Mouse (Mus musculus) kidney, embryonic 14.5 days (tissue): ENCODE measurements at regions not wholly inside any gene's neighbourhood (a gene's known extent, or its start where the extent isn't known, plus 50 kb on each side); places are given as distances from the start of the nearest gene placed in this dataset.

Source experiments
- ATAC-seq: fragments of 200-750 bp; cut with Nextera tagmentation; 2 replicates; pipeline ENCODE4 v1.8.0; 2017; ENCODE audit warnings: moderate number of reproducible peaks, mild to moderate bottlenecking, moderate TSS enrichment, moderate library complexity; ENCODE audit not compliant: low FRiP score, low TSS enrichment
- H3K27ac ChIP-seq: fragments of 300-500 bp; sonication (generic); 2 replicates; pipeline ENCODE4 v1.5.1; 2014; ENCODE audit warnings: low read depth, mild to moderate bottlenecking, low read length, moderate library complexity, mixed read lengths
- H3K27me3 ChIP-seq: fragments of 300-500 bp; sonication (generic); 2 replicates; pipeline ENCODE4 v1.6.1; 2014; ENCODE audit warnings: mild to moderate bottlenecking, low read length; ENCODE audit not compliant: control insufficient read depth, insufficient read depth
- H3K36me3 ChIP-seq: fragments of 300-500 bp; sonication (generic); 2 replicates; pipeline ENCODE4 v1.6.1; 2014; ENCODE audit warnings: low read length, mixed read lengths; ENCODE audit not compliant: control insufficient read depth, insufficient read depth
- H3K4me1 ChIP-seq: fragments of 300-500 bp; sonication (generic); 2 replicates; pipeline ENCODE4 v1.6.1; 2014; ENCODE audit warnings: low read length, mixed read lengths; ENCODE audit not compliant: control insufficient read depth, insufficient read depth
- H3K4me2 ChIP-seq: fragments of 300-500 bp; sonication (generic); replicated peaks from 2 replicates; pipeline ENCODE4 v1.6.1; 2014; ENCODE audit warnings: low read depth, mild to moderate bottlenecking, low read length
- H3K4me3 ChIP-seq: fragments of 300-500 bp; sonication (generic); 2 replicates; pipeline ENCODE4 v1.5.1; 2014; ENCODE audit warnings: mild to moderate bottlenecking, low read length
- H3K9ac ChIP-seq: fragments of 300-500 bp; sonication (generic); 2 replicates; pipeline ENCODE4 v1.6.1; 2014; ENCODE audit warnings: low read depth, mild to moderate bottlenecking, low read length, moderate library complexity
- H3K9me3 ChIP-seq: fragments of 300-500 bp; sonication (generic); 2 replicates; pipeline ENCODE4 v1.6.1; 2016; ENCODE audit warnings: low read length; ENCODE audit not compliant: control insufficient read depth
- WGBS: fragments of 180-500 bp; shearing (Covaris S2); extraction: QIAGEN DNeasy Blood & Tissue Kit; methylation state at CpG from one replicate; pipeline ENCODE4 v1.1.7; 2014; 5-methylcytosine and 5-hydroxymethylcytosine counted together

DNA sequence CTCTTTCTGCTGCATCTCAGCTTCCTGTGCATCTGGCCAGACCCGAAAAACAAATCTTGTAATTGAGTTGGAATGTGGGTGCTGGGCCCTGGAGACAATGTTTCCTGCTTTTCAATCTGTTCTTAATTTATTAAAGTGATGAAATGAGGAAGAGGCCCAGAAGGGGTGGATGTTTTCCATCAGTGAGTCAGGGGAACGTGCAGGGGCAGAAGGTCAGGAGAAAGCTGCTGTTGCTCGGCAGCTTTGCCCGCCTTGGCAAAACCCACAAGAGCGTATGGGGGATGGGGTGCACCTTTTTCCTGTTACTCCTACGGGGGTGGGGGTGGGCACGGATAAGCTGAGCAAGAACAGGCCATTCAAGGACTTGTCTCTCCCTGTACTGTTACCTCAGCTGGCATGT lies 156.2 kb downstream of the Dmrta2 start:
- no peak overlapping the region for H3K4me2 ChIP-seq
- H3K9ac ChIP-seq: no peak overlapping the region
- H3K27me3 ChIP-seq: no peaks in the 10 kb centered on the region
- no peaks in the 10 kb centered on the region for H3K9me3 ChIP-seq
- H3K4me1 ChIP-seq: peaks cover 6% of the 10 kb centered on the region; the same call in 1 of the 2 replicates
- 5% methylated on average over 7 of the region's 7 CpGs for WGBS
- H3K27ac ChIP-seq: no peak overlapping the region
- H3K36me3 ChIP-seq: no peaks in the 10 kb centered on the region
- H3K4me3 ChIP-seq: no peak overlapping the region
- ATAC-seq: peak; percentile 74

DNA sequence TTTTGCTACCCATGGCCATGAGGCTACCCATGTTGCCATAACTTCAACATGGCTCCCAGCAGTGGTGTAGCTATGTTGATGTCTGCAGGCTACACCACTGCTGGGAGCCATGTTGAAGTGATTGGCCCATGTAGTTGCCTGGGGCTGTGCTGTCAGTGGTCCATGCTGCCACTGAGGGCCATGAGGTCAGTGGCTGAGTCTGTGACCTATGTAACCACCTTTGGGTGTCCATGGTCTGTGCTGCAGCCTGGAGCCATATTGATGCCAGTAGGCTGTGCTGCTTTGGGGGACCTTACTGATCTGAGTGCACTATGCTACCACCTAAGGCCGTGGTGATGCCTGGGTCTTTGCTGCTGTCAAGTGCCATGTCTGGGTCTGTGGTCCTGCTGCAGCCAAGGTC lies 167.4 kb downstream of the Dmrta2 start:
- no peak overlapping the region for H3K4me3 ChIP-seq
- no peaks in the 10 kb centered on the region for H3K9me3 ChIP-seq
- no peaks in the 10 kb centered on the region for H3K36me3 ChIP-seq
- H3K9ac ChIP-seq: no peak overlapping the region
- no peaks in the 10 kb centered on the region for H3K4me1 ChIP-seq
- ATAC-seq: 0 out of 2 replicates have a peak, but pooled peaks have one; percentile 32
- H3K4me2 ChIP-seq: no peak overlapping the region
- H3K27ac ChIP-seq: no peak overlapping the region
- WGBS: 88% methylated on average over 1 of the region's 1 CpGs
- no peaks in the 10 kb centered on the region for H3K27me3 ChIP-seq

DNA sequence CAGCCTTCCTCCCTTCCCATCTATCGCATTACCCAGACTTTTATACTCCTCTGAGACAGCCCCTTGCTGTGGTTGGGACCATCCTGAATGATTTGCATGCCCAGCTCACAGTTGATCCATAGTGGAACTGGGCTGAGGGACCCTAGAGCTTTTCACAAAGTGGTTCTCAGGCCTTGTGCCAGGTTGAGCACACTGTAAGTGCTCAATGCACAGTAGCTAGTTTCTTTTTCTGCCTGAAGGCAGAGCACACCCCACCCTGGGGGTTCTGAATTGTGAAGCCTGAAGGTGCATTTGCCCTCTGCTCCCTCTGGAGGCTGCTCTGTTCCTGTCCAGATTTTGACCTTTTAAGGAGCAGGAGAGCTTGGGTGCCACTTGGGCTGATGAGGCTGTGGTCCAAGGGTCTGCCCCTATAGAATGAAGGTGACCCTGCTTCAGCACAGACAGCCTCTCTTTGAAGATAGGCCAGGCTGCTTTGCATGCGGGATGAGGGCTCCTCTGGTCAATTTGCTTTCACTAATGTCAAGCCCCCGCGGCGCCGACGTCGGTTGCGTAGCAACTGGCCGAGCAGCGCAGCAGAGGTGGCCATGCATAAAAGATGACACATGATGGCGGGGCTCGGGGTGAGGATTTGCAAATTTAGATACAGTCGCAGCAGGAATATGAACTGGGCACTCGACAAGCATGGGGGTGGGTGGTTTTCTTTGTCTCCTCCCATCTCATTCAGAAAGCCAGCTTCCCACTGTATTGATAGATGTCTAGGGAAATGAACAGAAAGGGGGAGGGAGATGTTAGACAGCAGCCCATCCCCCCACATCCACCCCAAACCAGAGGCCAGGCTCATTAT lies 174.5 kb downstream of the Dmrta2 start:
- Histone ChIP-seq H3K9ac (no peak overlapping the region), H3K36me3 (no peaks in the 10 kb centered on the region), H3K4me3 (peak overlapping the region; percentile 3; the same call in 1 of the 2 replicates), H3K4me1 (no peaks in the 10 kb centered on the region), H3K27ac (no peak overlapping the region), H3K4me2 (peak overlapping the region; percentile 24; the same call in 1 of the 2 replicates), H3K27me3 (no peaks in the 10 kb centered on the region), H3K9me3 (no peaks in the 10 kb centered on the region)
- WGBS: 16% methylated on average over 15 of the region's 15 CpGs
- peak; percentile 76 for ATAC-seq
